Mouse (Mus musculus) spleen, postnatal 4 days (tissue): ENCODE data around the gene Myoz2.

Experiments
- DNase-seq, 2 experiments: peaks; one replicate each; pipeline ENCODE4 v3.0.0; 2022; ENCODE audit warnings: low spot score in 2 of 2

The Myoz2 gene

DNA sequence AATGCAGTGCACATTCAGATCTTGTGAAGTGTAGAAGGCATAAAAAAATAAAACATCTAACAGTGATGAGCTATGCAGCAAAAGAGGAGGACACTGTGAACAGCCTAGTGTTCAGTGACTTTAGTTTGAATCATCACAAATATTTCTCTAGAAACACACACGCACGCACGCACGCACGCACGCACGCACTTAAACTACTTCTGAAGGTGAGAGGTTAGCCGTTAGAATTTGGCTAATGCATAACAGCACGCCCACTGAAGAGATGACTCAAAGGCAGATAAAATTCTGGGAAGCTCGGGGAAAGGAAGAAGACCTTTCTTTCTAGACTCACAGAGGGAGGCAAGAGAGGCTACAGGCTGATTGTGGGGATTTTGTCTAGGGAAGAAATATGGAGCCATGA lies 27.4 kb downstream of the Myoz2 start:
- DNase-seq, result no peak

GRCm38 (mm10) chr3:123001053-123001452 lies 33.8 kb downstream of the Myoz2 start:
- DNase-seq, result no peak

GRCm38 (mm10) chr3:122998511-122998910 lies 36.3 kb downstream of the Myoz2 start:
- no peak for DNase-seq

DNA sequence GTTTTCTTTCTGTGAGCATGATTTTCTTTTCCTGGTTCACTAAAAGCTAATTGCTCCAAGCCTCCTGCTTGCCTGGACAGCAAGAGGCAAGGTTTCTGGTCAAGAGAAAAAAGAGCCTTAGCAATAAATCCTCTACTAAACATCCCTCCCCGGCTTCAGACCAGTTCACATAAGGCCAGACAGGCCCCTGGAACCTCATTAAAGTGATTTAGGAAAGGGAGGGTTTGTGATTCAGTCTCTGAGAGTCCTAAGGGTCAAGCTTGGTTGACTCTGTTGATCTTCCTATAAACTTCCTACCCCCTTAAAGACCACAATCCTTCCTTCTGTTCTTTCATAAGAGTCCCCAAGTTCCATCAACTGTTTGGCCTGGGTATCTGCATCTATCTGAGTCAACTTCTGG lies 37.8 kb downstream of the Myoz2 start:
- no peak for DNase-seq

DNA sequence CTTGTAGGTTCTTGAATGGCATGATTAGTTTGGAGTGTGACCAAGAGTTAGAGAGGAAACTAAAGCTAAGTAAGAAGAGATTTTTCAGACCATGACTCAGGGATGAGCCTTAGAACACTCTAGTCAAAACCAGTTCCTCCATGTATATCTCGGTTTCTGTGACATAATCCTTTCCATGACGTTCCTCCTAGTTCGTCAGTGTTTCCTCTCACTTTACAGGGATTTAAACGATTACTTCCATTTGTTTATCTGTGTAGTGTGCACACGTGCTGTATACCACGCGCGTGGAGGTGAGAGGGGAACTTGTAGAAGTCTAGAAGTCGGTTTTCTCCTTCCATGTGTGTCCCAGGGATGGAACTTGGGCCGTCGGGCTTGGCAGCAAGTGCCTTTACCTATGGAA lies 47.9 kb downstream of the Myoz2 start:
- DNase-seq, result no peak

DNA sequence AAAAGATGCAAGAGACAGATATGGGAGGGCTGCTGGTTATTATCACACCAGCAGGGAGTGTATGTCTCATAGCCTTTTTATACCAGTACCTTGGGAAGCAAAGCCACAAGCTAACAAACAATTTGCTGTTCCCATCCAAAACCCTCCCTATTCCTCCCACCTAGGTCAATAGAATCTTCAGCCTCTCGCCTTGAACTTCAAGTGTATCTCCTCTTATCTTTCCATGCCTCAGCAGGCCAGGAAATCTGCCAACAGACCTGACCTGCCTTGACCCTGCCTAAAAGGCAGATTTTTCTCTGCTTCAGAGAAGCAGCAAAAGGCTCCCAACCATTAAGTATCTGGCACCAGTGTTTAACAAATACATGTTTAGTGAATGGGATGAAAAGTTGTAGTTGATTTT lies 48.4 kb downstream of the Myoz2 start:
- no peak for DNase-seq

GRCm38 (mm10) chr3:122985183-122985944 lies 49.5 kb downstream of the Myoz2 start:
- no peak for DNase-seq

DNA sequence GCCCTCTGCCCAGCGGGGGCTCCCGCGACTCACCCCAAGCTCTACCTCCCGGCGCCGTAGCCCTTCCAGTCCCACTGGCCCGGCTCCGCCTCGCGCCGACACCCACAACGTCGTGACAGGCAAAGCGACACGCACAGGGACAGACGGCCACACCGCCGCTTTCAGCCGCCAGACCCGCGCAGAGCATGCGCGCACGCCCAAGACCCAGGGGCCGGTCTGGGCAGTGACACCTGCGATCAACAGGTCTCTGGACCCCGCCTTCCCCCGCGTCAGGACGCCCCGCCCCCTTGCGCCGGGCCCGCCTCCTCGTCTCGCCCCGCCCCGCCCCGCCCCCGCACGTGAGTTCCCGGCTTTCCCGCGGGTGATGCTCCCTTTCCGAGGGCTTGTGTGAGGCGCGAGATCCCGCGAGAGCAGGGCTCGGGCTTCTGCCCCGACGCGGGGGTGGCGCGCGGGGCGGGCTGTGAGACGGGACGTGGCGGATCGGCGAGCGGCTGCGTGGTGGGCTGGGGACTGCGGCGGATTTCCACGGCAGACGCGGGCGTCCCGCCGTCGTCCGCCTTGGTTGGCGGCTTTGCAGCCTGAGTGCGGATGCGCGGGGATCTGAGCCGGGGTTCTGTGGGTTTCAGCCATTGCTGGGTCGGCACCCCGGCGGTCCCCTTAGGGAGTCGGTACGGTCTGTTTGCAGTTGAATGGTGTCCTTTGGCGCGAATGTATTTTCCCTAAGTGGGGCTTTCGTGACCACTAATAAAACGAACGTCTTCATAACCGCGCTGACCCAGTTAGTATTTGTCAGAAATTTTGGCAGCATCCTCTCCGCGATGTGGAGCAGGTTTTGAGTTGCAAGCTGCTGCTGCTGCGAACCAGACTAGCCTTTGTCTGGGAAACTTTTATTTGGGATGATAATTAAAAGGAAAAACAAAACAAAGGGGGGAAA lies 50.3 kb downstream of the Myoz2 start, which contains the start of gene Usp53:
Gene Usp53, minus strand, starts transcription at position 262 of the 934 bp plus-strand sequence.
- DNase-seq, result peak; percentile 85 to 94

GRCm38 (mm10) chr3:122983849-122984248 lies 51.0 kb downstream of the Myoz2 start:
- DNase-seq, result peak; percentile 47 to 72

GRCm38 (mm10) chr3:122975964-122976363 lies 58.9 kb downstream of the Myoz2 start:
- DNase-seq, result no peak

GRCm38 (mm10) chr3:122975363-122975762 lies 59.5 kb downstream of the Myoz2 start:
- no peak for DNase-seq

DNA sequence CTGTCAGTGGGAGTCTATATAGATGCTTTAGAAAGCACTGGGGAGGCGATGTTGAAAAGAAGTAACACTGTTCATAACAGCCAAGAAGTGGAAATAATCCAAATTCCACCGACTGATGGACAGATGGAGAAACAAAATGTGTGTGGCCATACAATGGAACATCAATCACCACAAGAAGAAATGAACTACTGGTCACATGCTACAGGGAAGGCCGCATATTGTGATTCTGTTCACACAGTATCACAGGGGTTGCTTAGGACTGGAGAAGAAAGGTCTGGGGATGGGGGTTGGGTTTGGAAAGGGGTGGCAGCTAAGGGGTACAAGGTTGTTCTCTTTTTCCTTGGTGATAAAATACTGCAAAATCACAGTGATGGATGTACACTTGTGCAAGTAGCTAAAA lies 60.0 kb downstream of the Myoz2 start:
- no peak for DNase-seq

DNA sequence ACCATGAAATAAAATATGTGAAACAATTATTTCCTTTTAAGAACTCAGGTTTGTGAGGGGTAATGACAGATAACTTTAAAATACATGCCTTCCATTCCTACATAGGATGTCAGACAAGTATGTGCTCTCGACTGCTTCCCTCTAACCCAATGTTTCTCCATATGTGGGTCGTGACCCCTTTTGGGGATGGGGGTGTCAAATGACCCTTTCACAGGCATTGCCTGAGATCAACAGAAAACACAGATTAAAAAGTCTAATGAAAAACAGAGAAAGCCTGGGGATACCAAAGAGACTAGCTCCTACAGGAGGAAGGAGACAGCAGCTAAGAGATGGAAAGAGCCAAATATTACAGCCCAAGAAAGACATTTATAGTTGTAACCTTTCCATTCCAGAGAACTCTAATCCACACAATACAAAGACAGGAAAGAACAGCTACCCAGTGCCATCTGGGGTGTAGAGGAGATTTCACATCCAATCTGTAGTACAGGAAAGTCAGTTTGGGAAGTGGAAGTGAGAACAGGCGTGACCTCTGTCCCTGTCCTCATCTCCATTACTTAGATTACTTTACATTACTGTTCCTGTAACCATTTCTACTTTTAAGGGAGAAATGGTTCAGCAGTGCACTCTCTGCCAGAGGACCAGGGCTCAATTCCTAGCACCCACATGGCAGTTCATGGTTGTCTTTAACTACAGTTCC lies 62.5 kb downstream of the Myoz2 start:
- no peak for DNase-seq

DNA sequence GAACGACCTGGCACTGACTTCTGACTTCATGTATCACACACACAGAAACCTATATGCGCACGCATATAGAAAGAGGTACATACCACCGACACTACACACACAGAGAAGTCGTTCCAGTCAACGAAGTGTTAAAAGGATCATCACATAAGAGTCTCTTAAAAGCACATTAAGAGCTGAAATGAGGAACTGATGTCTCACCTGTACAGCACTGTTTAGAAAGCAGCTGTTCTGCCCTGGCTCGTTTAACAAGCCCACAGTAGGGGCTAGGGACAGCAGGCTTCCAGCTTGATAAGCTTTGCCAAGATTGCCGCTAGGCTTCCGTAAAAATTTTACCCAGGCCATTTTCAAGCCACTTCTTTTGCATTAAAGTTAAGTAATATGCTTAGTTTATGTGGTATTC lies 66.4 kb downstream of the Myoz2 start:
- no peak for DNase-seq

- DNase-seq, result no peak
Measured at GRCm38 (mm10) chr3:122964301-122964700, 70.5 kb downstream of the Myoz2 start.
